Mouse (Mus musculus): ENCODE results near the gene Gzmd. TPM values are rescaled to one million over a fixed set of nuclear protein-coding genes. Genes with fewer than 3 reads are reported as not detected.
A peak's percentile ranks its signal among the peaks of the same experiment; 100 is the strongest.
"Not testable (repeated sequence)": the region's sequence is repeated elsewhere in the genome, so short reads cannot be mapped to it uniquely, and the experiment has no call there.

Gene Gzmd
- total RNA-seq (2012; rRNA removed): 0.32 and 0.89 TPM in 2 replicates

GRCm38 (mm10) chr14:56132508-56132907, at the start of gene Gzmd:
Gene Gzmd (minus strand): TSS chr14:56132608.
- H3K27ac ChIP-seq (ENCODE audit: insufficient read depth, low read depth, low read length, poor library complexity, severe bottlenecking); in situ Hi-C loops (cut with MboI; ENCODE audit: low sequenced_read_pairs in 2 of 2, unreplicated experiment in 2 of 2): not testable (repeated sequence)

GRCm38 (mm10) chr14:56177651-56178050, 45.2 kb upstream of the Gzmd start:
- H3K4me1 ChIP-seq (ENCODE audit: control insufficient read depth in 2 of 2, insufficient read depth in 2 of 2, low read length in 2 of 2, poor library complexity in 1 of 2); in situ Hi-C loops (cut with MboI; ENCODE audit: low sequenced_read_pairs in 2 of 2, unreplicated experiment in 2 of 2): not testable (repeated sequence)

More at GRCm38 (mm10) chr14:56132508-56132907, at the start of gene Gzmd:
- not testable (repeated sequence) for H3K4me3 ChIP-seq (ENCODE audit: insufficient read depth in 1 of 2, low read depth in 1 of 2, low read length in 2 of 2, poor library complexity in 1 of 2, severe bottlenecking in 1 of 2); H3K9me3 ChIP-seq (ENCODE audit: control insufficient read depth, insufficient read depth, low read depth, low read length); H3K36me3 ChIP-seq (ENCODE audit: control insufficient read depth, insufficient read depth, low read length, poor library complexity, severe bottlenecking); DNase-seq (ENCODE audit: low read depth, low spot score); H3K9ac ChIP-seq (ENCODE audit: insufficient read depth, low read depth, low read length, poor library complexity, severe bottlenecking); H3K4me1 ChIP-seq (ENCODE audit: control insufficient read depth in 2 of 2, insufficient read depth in 2 of 2, low read length in 2 of 2, poor library complexity in 1 of 2)

GRCm38 (mm10) chr14:56174499-56174898, 42.1 kb upstream of the Gzmd start, which contains the start of gene Gzmn:
Gene Gzmn (minus strand): TSS chr14:56174599.
- Histone ChIP-seq H3K9ac (ENCODE audit: insufficient read depth, low read depth, low read length, poor library complexity, severe bottlenecking) (no peak within 1 kb of the TSS), H3K4me3 (ENCODE audit: insufficient read depth in 1 of 2, low read depth in 1 of 2, low read length in 2 of 2, poor library complexity in 1 of 2, severe bottlenecking in 1 of 2) (no peak within 1 kb of the TSS), H3K27ac (ENCODE audit: insufficient read depth, low read depth, low read length, poor library complexity, severe bottlenecking) (no peak within 1 kb of the TSS), H3K4me1 (ENCODE audit: control insufficient read depth in 2 of 2, insufficient read depth in 2 of 2, low read length in 2 of 2, poor library complexity in 1 of 2) (no peaks in the 10 kb centered on the region), H3K9me3 (ENCODE audit: control insufficient read depth, insufficient read depth, low read depth, low read length) (no peaks in the 10 kb centered on the region), H3K36me3 (ENCODE audit: control insufficient read depth, insufficient read depth, low read length, poor library complexity, severe bottlenecking) (no peaks in the 10 kb centered on the region)
- in situ Hi-C loops (cut with MboI; ENCODE audit: low sequenced_read_pairs in 2 of 2, unreplicated experiment in 2 of 2): no loop called here
- no peak for TF ChIP-seq MAFK (IDR thresholded peaks at IDR 0.05; ENCODE audit: insufficient read depth, low read depth, low read length)
- TF ChIP-seq HCFC1 (IDR thresholded peaks at IDR 0.05; ENCODE audit: borderline replicate concordance, insufficient read depth, low read length): no peak
- TF ChIP-seq CHD2 (IDR thresholded peaks at IDR 0.05; ENCODE audit: low read depth, low read length): no peak
- no peak for TF ChIP-seq ZC3H11A (IDR thresholded peaks at IDR 0.05; ENCODE audit: borderline replicate concordance, low read depth, low read length)
- TF ChIP-seq ZNF384 (IDR thresholded peaks at IDR 0.05; ENCODE audit: low read depth, low read length): no peak
- no peak for DNase-seq (ENCODE audit: low read depth, low spot score)

More at GRCm38 (mm10) chr14:56177651-56178050, 45.2 kb upstream of the Gzmd start:
- H3K4me3 ChIP-seq (ENCODE audit: insufficient read depth in 1 of 2, low read depth in 1 of 2, low read length in 2 of 2, poor library complexity in 1 of 2, severe bottlenecking in 1 of 2); H3K27ac ChIP-seq (ENCODE audit: insufficient read depth, low read depth, low read length, poor library complexity, severe bottlenecking); H3K9me3 ChIP-seq (ENCODE audit: control insufficient read depth, insufficient read depth, low read depth, low read length); H3K36me3 ChIP-seq (ENCODE audit: control insufficient read depth, insufficient read depth, low read length, poor library complexity, severe bottlenecking); H3K9ac ChIP-seq (ENCODE audit: insufficient read depth, low read depth, low read length, poor library complexity, severe bottlenecking): not testable (repeated sequence)
- peak; percentile 49 for DNase-seq (ENCODE audit: low read depth, low spot score)

- no peaks in the 10 kb centered on the region for H3K4me1 ChIP-seq (ENCODE audit: control insufficient read depth in 2 of 2, insufficient read depth in 2 of 2, low read length in 2 of 2, poor library complexity in 1 of 2)
- no peaks in the 10 kb centered on the region for H3K36me3 ChIP-seq (ENCODE audit: control insufficient read depth, insufficient read depth, low read length, poor library complexity, severe bottlenecking)
- no peak for TF ChIP-seq ZNF384 (IDR thresholded peaks at IDR 0.05; ENCODE audit: low read depth, low read length)
- TF ChIP-seq MAFK (IDR thresholded peaks at IDR 0.05; ENCODE audit: insufficient read depth, low read depth, low read length): no peak
- TF ChIP-seq HCFC1 (IDR thresholded peaks at IDR 0.05; ENCODE audit: borderline replicate concordance, insufficient read depth, low read length): no peak
- no peak for TF ChIP-seq ZC3H11A (IDR thresholded peaks at IDR 0.05; ENCODE audit: borderline replicate concordance, low read depth, low read length)
- TF ChIP-seq CHD2 (IDR thresholded peaks at IDR 0.05; ENCODE audit: low read depth, low read length): no peak
- no peak for DNase-seq (ENCODE audit: low read depth, low spot score)
- in situ Hi-C loops (cut with MboI; ENCODE audit: low sequenced_read_pairs in 2 of 2, unreplicated experiment in 2 of 2): no loop called here
- no peaks in the 10 kb centered on the region for H3K9me3 ChIP-seq (ENCODE audit: control insufficient read depth, insufficient read depth, low read depth, low read length)
- no peak overlapping the region for H3K4me3 ChIP-seq (ENCODE audit: insufficient read depth in 1 of 2, low read depth in 1 of 2, low read length in 2 of 2, poor library complexity in 1 of 2, severe bottlenecking in 1 of 2)
- no peak overlapping the region for H3K27ac ChIP-seq (ENCODE audit: insufficient read depth, low read depth, low read length, poor library complexity, severe bottlenecking)
- no peak overlapping the region for H3K9ac ChIP-seq (ENCODE audit: insufficient read depth, low read depth, low read length, poor library complexity, severe bottlenecking)
Measured at GRCm38 (mm10) chr14:56173396-56173795, 41.0 kb upstream of the Gzmd start.

GRCm38 (mm10) chr14:56172744-56173143, 40.3 kb upstream of the Gzmd start:
- no peaks in the 10 kb centered on the region for H3K36me3 ChIP-seq (ENCODE audit: control insufficient read depth, insufficient read depth, low read length, poor library complexity, severe bottlenecking)
- no peak for DNase-seq (ENCODE audit: low read depth, low spot score)
- H3K27ac ChIP-seq (ENCODE audit: insufficient read depth, low read depth, low read length, poor library complexity, severe bottlenecking): peak overlapping the region; percentile 31; the same call in 1 of the 2 replicates
- H3K9me3 ChIP-seq (ENCODE audit: control insufficient read depth, insufficient read depth, low read depth, low read length): no peaks in the 10 kb centered on the region
- in situ Hi-C loops (cut with MboI; ENCODE audit: low sequenced_read_pairs in 2 of 2, unreplicated experiment in 2 of 2): no loop called here
- H3K9ac ChIP-seq (ENCODE audit: insufficient read depth, low read depth, low read length, poor library complexity, severe bottlenecking): no peak overlapping the region
- no peaks in the 10 kb centered on the region for H3K4me1 ChIP-seq (ENCODE audit: control insufficient read depth in 2 of 2, insufficient read depth in 2 of 2, low read length in 2 of 2, poor library complexity in 1 of 2)
- no peak overlapping the region for H3K4me3 ChIP-seq (ENCODE audit: insufficient read depth in 1 of 2, low read depth in 1 of 2, low read length in 2 of 2, poor library complexity in 1 of 2, severe bottlenecking in 1 of 2)
- TF ChIP-seq ZNF384 (IDR thresholded peaks at IDR 0.05; ENCODE audit: low read depth, low read length) (no peak), HCFC1 (IDR thresholded peaks at IDR 0.05; ENCODE audit: borderline replicate concordance, insufficient read depth, low read length) (no peak)

Data from ES-E14 (cell line).